Mouse (Mus musculus) midbrain, embryonic 11.5 days (tissue): ENCODE measurements around the gene Cerk. TPM values are rescaled to one million over a fixed set of nuclear protein-coding genes. Genes with fewer than 3 reads are reported as not detected.
"Not testable (repeated sequence)": the region's sequence is repeated elsewhere in the genome, so short reads cannot be mapped to it uniquely, and the experiment has no call there.

Experiments
- ATAC-seq: fragments of 200-750 bp; cut with Nextera tagmentation; 2 replicates; pipeline ENCODE4 v1.8.0; 2017; ENCODE audit warnings: moderate TSS enrichment, moderate library complexity; ENCODE audit not compliant: low FRiP score
- DNase-seq: peaks from one replicate; pipeline ENCODE4 v3.0.0; 2015; ENCODE audit warnings: low spot score; ENCODE audit errors: missing footprints
- H3K27ac ChIP-seq: fragments of 300-500 bp; sonication (generic); 2 replicates; pipeline ENCODE4 v1.5.1; 2014; ENCODE audit warnings: low read depth, low read length
- H3K27me3 ChIP-seq: fragments of 300-500 bp; sonication (generic); 2 replicates; pipeline ENCODE4 v1.6.1; 2014; ENCODE audit warnings: mild to moderate bottlenecking, low read length, moderate library complexity, mixed read lengths; ENCODE audit not compliant: control insufficient read depth, insufficient read depth
- H3K36me3 ChIP-seq: fragments of 300-500 bp; sonication (generic); 2 replicates; pipeline ENCODE4 v1.6.1; 2014; ENCODE audit warnings: mild to moderate bottlenecking, low read length, moderate library complexity, mixed read lengths; ENCODE audit not compliant: control insufficient read depth, insufficient read depth
- H3K4me1 ChIP-seq: fragments of 300-500 bp; sonication (generic); 2 replicates; pipeline ENCODE4 v1.6.1; 2014; ENCODE audit warnings: low read length; ENCODE audit not compliant: control insufficient read depth, insufficient read depth
- H3K4me2 ChIP-seq: fragments of 300-500 bp; sonication (generic); 2 replicates; pipeline ENCODE4 v1.6.1; 2014; ENCODE audit warnings: mild to moderate bottlenecking, moderate library complexity
- H3K4me3 ChIP-seq: fragments of 300-500 bp; sonication (generic); 2 replicates; pipeline ENCODE4 v1.5.1; 2014; ENCODE audit warnings: low read depth, low read length
- H3K9ac ChIP-seq: fragments of 300-500 bp; sonication (generic); 2 replicates; pipeline ENCODE4 v1.6.1; 2014; ENCODE audit warnings: low read length
- H3K9me3 ChIP-seq: fragments of 300-500 bp; sonication (generic); 2 replicates; pipeline ENCODE4 v1.6.1; 2016; ENCODE audit warnings: low read length; ENCODE audit not compliant: control insufficient read depth
- WGBS: fragments of 180-500 bp; shearing (Covaris S2); extraction: QIAGEN DNeasy Blood & Tissue Kit; methylation state at CpG from one replicate; pipeline ENCODE4 v1.1.7; 2014; 5-methylcytosine and 5-hydroxymethylcytosine counted together
- polyA plus RNA-seq: library from polyadenylated mRNA; unstranded; fragments of >200 nt; fragmentation: Nextera tagmentation; extraction: Ambion mirVana; gene quantifications from 2 replicates; pipeline ENCODE4 v1.2.1, GENCODE M21; 2014

Cerk gene
- polyA plus RNA-seq, 1 experiment from 2014 or later = 17.3 TPM

DNA sequence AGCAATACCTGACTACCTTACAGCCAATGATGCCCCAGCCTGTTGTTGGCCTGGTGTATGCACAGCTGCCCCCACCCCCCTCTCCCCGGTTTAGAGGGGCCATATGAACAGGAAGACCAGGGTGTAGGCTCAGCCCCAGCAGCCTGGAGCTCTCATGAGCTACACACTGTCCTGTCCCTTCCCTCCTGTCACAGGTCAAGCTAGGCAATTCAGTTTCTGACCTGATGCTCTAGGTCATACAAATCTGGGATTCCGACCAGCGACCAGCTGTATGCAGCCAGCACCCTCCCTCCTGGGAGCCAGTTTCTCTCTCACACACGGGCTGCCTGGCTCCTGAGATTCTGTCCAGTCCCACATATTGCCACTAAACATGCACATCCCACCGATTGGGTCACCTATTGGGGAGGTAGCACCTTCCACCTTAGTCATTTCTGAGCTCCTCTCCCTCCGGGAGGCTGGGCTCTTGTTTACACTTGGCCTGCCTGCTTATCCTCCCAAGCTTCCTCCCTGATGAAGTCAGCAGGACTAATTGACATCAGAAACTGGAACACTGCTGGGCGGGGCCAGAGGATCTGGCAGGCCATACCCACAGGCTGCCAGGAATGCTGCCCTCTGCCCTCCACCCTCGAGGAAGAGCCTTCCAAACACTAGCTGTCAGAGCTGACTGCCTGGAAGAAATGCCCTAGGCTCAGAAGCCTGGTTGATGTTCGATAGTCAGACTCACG lies 3.0 kb upstream of the Cerk start:
- 46% methylated on average over 10 of the region's 10 CpGs for WGBS
- H3K36me3 ChIP-seq = no peaks in the 10 kb centered on the region
- H3K9me3 ChIP-seq = no peaks in the 10 kb centered on the region
- peaks cover 15% of the 10 kb centered on the region for H3K4me1 ChIP-seq
- H3K9ac ChIP-seq = no peak overlapping the region
- H3K27ac ChIP-seq = no peak overlapping the region
- no peak overlapping the region for H3K4me3 ChIP-seq
- no peak for ATAC-seq
- 0 out of 2 replicates have a peak, but pooled peaks cover 2% of the 10 kb centered on the region for H3K27me3 ChIP-seq
- no peak overlapping the region for H3K4me2 ChIP-seq
- no peak for DNase-seq

DNA sequence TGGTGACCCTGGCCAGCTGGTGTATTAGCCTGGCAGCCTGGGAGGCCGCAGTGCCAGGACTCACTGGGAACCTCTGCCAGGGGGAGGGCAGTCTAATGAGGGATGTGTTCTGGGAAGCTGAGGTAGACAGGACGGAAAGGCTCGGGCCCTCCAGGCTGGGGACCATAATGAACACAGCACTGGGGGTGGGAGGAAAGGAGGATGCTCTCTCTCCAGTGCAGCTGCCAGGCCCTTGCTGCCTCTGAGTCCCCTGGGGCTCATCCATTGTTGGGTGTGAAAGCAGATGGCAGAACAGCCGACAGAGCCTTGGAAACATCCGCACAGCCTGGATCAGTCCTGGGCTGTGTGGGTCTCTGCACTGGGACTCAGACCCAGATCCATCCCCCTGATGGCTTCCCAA lies 2.2 kb upstream of the Cerk start:
- H3K27me3 ChIP-seq = 0 out of 2 replicates have a peak, but pooled peaks cover 2% of the 10 kb centered on the region
- H3K4me1 ChIP-seq = peaks cover 15% of the 10 kb centered on the region
- no peak for DNase-seq
- no peaks in the 10 kb centered on the region for H3K36me3 ChIP-seq
- no peak overlapping the region for H3K4me2 ChIP-seq
- 31% methylated on average over 5 of the region's 5 CpGs for WGBS
- H3K9me3 ChIP-seq = no peaks in the 10 kb centered on the region
- peak; percentile 36; the same call in 1 of the 2 replicates for ATAC-seq
- no peak overlapping the region for H3K27ac ChIP-seq
- H3K4me3 ChIP-seq = no peak overlapping the region
- no peak overlapping the region for H3K9ac ChIP-seq

DNA sequence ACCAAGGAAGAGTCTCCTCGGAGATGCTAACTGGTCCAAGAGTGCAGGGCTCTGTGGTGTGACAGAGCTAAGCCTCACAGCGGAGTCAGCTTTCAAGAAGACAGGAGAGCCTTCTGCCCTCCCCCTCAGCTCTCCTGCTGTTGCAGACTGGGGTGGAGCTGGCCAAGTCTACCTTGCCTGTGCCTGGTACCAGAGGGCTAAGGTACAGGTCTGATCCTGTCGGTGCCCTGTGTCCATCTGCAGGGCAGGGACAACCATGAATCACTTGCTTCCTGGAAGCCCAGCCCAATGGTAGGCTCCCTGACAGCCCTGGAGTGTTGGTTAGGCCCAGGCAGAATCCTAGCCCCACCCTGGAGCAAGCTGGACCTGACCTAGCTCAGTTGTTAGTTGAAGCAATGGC lies 745 bp upstream of the Cerk start:
- Histone ChIP-seq H3K4me2 (no peak overlapping the region), H3K36me3 (no peaks in the 10 kb centered on the region), H3K4me3 (no peak overlapping the region), H3K4me1 (peaks cover 15% of the 10 kb centered on the region), H3K9me3 (no peaks in the 10 kb centered on the region), H3K27ac (no peak overlapping the region), H3K9ac (no peak overlapping the region), H3K27me3 (0 out of 2 replicates have a peak, but pooled peaks cover 2% of the 10 kb centered on the region)
- WGBS = 42% methylated on average over 3 of the region's 3 CpGs
- no peak for DNase-seq
- no peak for ATAC-seq

DNA sequence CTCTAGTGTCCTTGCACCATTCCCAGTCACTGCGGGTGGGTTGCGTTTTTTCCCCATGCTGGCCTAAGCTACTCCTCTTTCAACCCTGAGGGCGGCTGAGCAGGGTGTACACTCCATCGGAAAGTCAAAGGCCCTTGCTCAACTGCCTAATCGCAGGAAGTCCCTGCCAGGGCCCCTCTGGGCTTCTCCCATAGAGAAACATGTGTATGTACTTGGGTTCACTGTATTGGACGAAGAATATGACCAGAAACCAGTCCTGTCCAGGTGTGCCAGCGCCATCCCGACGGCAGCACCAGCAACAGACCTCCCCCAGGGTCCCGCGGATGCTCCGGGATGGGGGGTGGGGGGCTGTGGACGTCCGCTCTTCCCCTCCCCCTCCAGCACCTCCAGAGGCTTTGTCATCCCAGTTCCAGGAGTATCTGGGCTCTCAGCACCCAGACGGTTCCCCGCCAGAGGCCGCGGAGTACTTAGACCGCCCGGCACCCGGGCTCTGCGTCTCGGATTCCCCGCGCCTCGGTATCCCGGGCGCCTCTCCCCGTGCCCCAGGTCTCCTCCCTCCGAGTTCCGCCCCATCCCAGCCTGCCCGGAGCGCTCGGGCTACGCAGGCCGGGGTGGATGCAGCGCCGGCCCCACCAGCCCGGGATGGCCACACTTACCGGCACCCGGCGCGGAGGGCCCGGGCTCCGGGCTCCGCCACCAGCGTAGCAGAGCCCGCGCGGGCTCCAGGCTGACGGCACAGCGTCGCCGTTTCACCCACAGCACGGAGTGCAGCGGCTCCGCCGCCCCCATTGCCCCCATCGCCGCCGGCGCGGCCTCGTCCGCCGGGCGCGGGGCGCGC lies 871 bp downstream of the Cerk start:
- H3K27me3 ChIP-seq = 0 out of 2 replicates have a peak, but pooled peaks cover 2% of the 10 kb centered on the region
- peaks cover 15% of the 10 kb centered on the region for H3K4me1 ChIP-seq
- peak overlapping the region; percentile 97 for H3K9ac ChIP-seq
- no peaks in the 10 kb centered on the region for H3K9me3 ChIP-seq
- no peaks in the 10 kb centered on the region for H3K36me3 ChIP-seq
- DNase-seq (peak; percentile 96), ATAC-seq (peak; percentile 67)
- under 1% methylated on average over 70 of the region's 70 CpGs for WGBS
- H3K4me2 ChIP-seq = peak overlapping the region; percentile 66
- H3K27ac ChIP-seq = peak overlapping the region; percentile 57
- H3K4me3 ChIP-seq = peak overlapping the region; percentile 82

DNA sequence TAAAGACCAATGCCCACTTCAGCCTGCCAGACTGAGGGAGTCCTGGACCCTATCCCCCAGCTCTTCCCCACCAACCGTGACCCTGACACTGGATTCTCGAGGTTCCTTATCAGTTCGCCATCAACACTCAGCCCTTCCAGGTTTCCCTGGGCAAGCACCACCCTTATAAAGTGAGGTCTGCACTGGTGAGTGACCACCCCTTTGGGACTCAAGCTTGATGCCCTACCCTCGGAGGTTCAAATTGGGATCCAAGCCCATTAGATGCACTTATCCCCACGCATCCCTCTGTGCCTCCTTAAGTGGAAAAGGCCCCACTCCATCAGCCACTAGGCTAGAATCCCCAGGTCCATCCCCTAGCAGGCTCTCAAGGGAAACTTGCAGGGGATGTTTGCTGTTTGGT lies 1.9 kb downstream of the Cerk start:
- ATAC-seq (no peak), DNase-seq (no peak)
- no peaks in the 10 kb centered on the region for H3K9me3 ChIP-seq
- 0 out of 2 replicates have a peak, but pooled peaks cover 2% of the 10 kb centered on the region for H3K27me3 ChIP-seq
- peaks cover 15% of the 10 kb centered on the region for H3K4me1 ChIP-seq
- no peaks in the 10 kb centered on the region for H3K36me3 ChIP-seq
- H3K4me2 ChIP-seq = peak overlapping the region; percentile 66
- peak overlapping the region; percentile 82; the same call in 1 of the 2 replicates for H3K4me3 ChIP-seq
- no peak overlapping the region for H3K27ac ChIP-seq
- 80% methylated on average over 5 of the region's 5 CpGs for WGBS
- H3K9ac ChIP-seq = no peak overlapping the region

- Histone ChIP-seq H3K27me3 (0 out of 2 replicates have a peak, but pooled peaks cover 2% of the 10 kb centered on the region), H3K4me2 (no peak overlapping the region), H3K4me3 (no peak overlapping the region), H3K9ac (no peak overlapping the region), H3K36me3 (no peaks in the 10 kb centered on the region), H3K27ac (no peak overlapping the region), H3K4me1 (peaks cover 13% of the 10 kb centered on the region), H3K9me3 (no peaks in the 10 kb centered on the region)
- 91% methylated on average over 8 of the region's 8 CpGs for WGBS
- DNase-seq (no peak), ATAC-seq (no peak)
Measured at GRCm38 (mm10) chr15:86183484-86183883, 2.5 kb downstream of the Cerk start.

DNA sequence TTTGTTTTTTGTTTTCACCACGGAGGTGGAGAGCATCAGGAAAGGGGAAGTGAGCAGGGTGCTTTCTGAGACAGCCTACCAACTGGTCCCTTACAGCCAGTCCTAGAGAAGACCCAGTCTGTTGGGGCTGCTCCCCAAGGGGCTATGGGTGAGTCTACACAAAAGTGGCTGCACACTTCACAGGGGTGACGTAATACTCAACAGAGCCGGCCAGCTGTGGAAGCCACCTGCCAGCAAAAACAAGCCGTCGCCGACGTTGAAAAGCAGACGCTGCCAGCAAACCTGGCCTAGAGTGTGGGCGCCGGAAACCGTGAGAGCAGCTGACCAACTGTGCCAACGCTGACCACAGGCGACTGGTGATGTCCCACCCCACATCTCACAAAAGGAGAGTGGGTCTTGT lies 3.3 kb downstream of the Cerk start:
- Histone ChIP-seq H3K9ac (no peak overlapping the region), H3K36me3 (no peaks in the 10 kb centered on the region), H3K27ac (no peak overlapping the region), H3K4me2 (no peak overlapping the region), H3K4me1 (peaks cover 9% of the 10 kb centered on the region), H3K9me3 (no peaks in the 10 kb centered on the region), H3K4me3 (no peak overlapping the region), H3K27me3 (0 out of 2 replicates have a peak, but pooled peaks cover 2% of the 10 kb centered on the region)
- ATAC-seq = no peak
- 65% methylated on average over 13 of the region's 13 CpGs for WGBS
- DNase-seq = no peak

- WGBS = 60% methylated on average over 11 of the region's 11 CpGs
- Histone ChIP-seq H3K9ac (no peak overlapping the region), H3K36me3 (no peaks in the 10 kb centered on the region), H3K4me2 (no peak overlapping the region), H3K27ac (no peak overlapping the region), H3K4me3 (no peak overlapping the region), H3K27me3 (0 out of 2 replicates have a peak, but pooled peaks cover 2% of the 10 kb centered on the region), H3K4me1 (peaks cover 9% of the 10 kb centered on the region), H3K9me3 (no peaks in the 10 kb centered on the region)
- DNase-seq = no peak
- ATAC-seq = no peak
Measured at GRCm38 (mm10) chr15:86181941-86182439, 4.0 kb downstream of the Cerk start.

- not testable (repeated sequence) for ATAC-seq, H3K27ac ChIP-seq, H3K9ac ChIP-seq, H3K27me3 ChIP-seq, DNase-seq, H3K4me1 ChIP-seq, H3K9me3 ChIP-seq, H3K4me3 ChIP-seq, H3K36me3 ChIP-seq, H3K4me2 ChIP-seq
- WGBS = 93% methylated on average over 3 of the region's 3 CpGs
Measured at GRCm38 (mm10) chr15:86181321-86181720, 4.6 kb downstream of the Cerk start.
